Mouse (Mus musculus) yolk sac, embryonic 10.5 days (tissue): ENCODE results near the gene Gm14226.
"Not testable (repeated sequence)": the region's sequence is repeated elsewhere in the genome, so short reads cannot be mapped to it uniquely, and the experiment has no call there.

Experiments used
- DNase-seq: peaks from one replicate; pipeline ENCODE4 v3.0.0-alpha.2; 2017; ENCODE audit warnings: low spot score

Gm14226 gene

DNA sequence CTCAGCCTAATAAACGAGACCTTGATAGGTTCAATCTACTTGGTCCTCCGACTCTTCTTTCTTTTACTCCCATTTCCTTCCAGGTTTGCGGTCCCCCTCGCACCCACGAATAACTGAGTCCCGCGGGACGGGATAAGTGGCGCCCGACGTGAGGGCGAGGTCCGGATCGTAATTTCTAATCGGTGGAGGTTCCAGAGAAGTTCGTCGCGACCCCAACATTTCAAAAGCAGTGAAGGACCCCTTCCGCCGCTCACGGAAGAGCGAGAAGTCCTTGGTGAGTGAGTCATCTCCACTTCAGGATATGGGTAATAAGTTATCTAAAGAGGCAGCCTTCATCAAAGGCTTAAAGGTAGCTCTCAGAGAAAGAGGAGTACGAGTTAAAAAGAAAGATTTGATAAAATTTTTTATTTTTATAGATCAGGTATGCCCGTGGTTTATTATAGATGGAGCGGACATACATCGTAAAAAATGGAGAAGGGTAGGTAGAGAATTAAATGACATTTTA is at the start of gene Gm14226:
TSS of gene Gm14226 (plus strand) at position 16 of the 505 bp plus-strand sequence.
- DNase-seq, result not testable (repeated sequence)

DNA sequence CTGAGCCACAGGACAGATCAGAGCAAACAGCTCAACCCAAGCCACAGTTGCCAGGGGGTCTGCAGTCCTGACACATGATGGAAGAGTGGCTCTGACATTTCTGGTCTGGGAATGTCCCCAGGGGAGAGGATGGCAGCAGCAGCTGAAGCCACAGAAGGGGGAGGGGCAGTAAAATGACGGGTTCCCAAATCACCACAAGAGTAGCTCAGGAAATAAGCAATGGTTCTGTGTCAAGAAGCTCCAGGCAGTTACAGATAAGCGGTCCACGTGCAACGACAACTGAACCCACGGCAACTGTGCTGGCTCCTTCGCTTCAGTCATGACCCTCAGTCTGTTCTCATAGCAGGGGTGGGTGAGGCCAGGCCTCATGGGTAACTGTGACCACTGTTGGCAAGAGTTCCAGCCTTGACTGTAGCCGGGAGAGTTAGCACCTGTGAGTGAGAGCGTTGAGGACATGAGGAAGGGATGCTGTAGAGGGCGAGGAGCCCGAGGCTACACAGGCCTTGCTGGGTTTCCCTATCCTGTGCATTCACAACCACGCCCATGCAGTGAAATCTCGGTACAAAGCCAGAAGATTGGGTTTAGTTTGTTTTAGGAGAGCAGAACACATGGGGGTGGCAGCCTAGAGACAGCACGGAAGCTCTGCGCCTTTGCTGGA is 48.2 kb upstream of the Gm14226 start:
- DNase-seq, result not testable (repeated sequence)

DNA sequence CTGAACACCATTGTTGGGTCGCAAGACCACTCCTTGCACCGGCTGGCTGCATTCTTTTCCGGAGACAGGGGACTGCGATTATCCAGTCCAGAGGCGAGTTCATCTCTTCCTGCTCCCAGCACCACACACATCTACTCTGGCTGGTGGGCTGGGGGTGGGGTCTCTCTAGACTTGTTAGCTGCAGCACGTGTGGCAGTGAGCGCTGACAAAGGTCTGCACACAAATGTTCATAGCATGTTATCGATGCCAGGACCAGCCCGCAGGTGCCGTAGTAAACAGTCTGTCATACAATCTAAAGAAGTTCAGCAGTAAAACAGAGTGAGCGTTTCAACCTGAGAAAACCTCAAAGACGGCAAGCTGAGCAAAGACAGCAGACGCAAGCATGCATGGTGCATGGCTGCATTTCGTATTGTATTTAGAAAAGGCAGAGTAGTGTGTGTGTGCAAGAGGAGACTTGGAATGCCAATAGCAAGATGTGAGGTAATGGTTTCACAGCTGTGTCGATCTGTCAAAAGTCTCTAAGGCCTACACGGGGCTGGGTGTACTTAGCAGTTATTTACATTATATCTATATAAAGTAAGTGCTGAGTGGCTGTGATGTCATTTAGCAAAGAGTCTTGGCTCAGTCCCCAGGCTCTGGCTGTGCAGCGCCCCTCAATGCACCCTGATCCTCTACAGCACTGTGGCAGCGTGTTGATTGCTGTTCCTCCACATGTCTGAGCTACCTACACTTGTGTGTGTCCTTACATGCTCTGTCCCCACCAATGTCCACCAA is 46.0 kb upstream of the Gm14226 start:
- no peak for DNase-seq

DNA sequence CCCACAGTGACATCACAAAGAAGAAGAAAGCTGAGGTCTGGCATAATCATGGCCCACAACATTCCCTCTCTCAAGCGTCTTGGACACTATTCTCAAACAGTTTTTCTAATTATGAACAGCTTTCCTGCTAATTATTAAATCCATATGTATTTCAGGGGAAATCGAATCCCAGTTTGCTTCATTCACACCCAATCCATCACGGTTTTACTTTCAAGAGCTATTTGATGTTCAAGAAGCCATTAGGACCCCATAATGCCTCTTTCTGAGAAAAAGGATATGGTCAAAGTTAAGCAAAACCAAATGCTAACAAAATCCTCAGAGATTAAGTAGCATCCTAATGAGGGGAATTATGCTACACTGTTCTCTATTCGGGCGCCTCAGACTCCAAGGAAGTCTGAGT is 45.1 kb upstream of the Gm14226 start:
- no peak for DNase-seq

DNA sequence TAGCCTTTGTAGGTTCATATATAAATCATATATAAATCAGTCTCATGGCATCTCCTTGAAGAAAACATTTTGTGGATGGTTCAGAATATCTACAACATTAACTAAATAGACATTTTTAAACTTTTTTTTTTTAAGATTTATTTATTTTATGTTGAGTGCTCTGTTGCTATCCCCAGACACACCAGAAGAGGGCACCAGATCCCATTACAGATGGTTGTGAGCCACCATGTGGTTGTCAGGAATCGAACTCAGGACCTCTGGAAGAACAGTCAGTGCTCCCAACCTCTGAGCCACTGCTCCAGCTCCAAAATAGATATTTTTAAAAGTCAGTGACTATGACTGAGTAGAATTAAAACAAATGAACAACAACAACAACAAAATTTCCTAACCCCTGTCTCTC is 31.5 kb upstream of the Gm14226 start:
- no peak for DNase-seq

DNA sequence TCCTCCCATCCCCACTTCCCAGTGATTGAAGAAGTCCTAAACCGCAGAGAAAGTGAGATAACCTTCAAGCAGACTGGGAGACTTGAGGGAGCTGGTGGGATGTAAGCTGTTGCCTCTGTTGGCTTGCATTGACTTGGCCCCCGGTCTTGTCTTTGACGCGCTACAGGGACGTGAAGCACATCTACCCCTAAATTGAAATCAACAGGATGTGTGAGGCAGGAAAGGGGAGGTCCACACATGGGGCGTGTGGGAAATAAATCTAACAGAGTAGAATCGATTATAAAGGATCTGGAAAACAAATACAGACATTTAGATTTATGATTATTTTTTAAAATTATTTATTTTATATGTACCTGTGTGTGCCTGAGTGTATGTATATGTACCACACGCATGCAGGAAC is 26.7 kb upstream of the Gm14226 start:
- no peak for DNase-seq

DNA sequence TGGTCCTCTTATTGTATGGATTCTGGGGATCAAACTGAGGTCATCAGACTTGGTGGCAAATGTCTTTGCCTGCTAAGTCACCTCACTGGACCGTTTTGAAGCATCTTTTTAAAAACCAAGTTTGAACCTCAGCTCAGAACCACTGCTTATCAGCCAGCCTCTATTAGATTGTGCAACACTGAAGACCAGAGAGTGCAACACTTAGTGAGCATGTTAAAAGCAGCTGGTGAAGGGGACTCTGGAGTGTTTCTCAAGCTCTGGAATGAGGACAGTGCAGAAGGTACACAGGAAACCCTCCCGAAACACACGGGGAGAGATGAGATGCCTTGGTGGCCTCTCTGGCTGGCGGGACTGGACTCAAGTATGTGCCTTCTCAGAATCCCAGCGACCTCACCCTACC is 26.0 kb upstream of the Gm14226 start:
- no peak for DNase-seq

DNA sequence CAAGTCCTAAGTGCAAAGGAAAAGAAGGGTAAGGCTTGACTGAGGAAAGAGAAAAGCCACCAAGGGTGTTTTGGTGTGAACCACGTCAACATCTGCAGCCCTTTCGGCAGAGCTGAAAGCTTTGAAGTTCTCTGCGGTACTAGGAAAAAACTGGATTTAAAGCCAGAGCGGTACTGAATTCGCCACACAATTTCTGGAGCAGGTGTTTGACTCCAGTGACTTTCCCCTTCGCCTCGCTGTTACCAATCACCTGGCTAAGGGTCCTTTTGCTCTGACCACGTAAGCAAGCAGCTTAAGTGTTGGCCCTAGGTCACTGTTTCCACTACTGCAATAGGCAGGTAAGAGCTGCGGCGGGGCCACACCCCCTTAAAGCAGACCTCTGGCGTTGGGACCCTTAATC is 12.6 kb upstream of the Gm14226 start:
- no peak for DNase-seq

DNA sequence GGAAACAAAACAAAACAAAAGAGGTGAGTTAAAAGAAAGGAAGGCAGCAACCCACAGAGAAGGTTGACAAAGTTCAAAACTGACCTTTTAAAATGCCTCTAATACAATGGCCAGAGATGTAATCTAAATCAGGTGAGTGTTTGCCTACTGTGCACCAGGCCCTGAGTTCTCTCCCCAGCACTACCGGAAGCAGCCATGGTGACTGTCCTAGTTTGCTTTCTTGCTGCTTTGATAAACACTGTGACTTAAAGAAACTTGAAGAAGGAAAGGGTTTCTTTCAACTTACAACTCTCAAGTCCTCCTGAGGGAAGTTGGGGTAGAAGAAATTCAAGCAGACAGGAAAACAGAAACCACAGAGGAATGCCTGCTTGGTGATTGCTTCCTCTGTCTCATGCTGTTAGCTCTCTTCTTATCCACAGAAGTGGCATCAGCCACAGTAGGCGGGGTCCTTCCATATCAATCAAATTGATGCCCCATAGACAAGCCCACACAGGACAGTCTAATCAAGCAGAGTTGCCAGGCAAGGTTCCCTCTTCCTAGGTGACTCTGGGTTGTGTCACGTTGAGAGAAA is 6.9 kb upstream of the Gm14226 start:
- no peak for DNase-seq

DNA sequence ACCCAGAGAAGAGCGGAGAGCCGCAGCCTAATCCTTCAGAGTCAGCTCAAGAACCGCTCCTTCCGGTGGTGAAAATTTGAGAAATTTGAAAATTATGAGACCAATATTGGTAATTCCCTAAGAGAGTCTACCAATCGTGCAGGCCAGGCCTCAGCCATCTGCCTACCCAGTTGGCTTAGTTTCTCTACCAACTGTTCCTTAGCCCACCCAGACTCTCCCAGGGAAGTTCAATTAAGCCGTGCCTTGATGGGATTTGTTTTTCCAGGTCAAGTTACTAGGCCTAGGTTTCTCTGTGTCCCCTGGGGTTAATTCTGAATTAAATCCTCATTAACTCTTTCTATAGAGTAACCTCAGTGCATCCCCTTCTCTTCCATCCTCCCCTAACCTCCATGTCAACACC is 5.1 kb upstream of the Gm14226 start:
- DNase-seq, result no peak

DNA sequence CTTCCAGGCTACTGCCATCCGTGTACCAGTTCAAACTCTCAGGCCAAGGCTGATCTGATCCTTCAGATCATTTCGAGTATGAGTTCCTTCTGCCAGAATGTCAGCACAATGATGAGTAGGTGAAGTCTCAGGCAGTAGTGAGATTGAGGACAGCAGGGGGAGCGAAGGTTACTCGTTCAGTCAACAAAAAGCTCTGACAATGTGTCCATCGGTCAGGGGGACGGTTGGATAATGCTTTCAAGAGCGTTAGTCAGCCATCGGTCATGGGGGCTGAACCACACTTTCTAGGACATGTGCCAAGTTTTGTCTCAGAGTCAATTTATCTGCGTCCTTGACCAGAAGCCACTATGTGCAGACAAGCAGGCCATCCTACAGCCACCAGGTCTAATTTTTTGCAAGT is 1.3 kb upstream of the Gm14226 start:
- DNase-seq, result not testable (repeated sequence)

DNA sequence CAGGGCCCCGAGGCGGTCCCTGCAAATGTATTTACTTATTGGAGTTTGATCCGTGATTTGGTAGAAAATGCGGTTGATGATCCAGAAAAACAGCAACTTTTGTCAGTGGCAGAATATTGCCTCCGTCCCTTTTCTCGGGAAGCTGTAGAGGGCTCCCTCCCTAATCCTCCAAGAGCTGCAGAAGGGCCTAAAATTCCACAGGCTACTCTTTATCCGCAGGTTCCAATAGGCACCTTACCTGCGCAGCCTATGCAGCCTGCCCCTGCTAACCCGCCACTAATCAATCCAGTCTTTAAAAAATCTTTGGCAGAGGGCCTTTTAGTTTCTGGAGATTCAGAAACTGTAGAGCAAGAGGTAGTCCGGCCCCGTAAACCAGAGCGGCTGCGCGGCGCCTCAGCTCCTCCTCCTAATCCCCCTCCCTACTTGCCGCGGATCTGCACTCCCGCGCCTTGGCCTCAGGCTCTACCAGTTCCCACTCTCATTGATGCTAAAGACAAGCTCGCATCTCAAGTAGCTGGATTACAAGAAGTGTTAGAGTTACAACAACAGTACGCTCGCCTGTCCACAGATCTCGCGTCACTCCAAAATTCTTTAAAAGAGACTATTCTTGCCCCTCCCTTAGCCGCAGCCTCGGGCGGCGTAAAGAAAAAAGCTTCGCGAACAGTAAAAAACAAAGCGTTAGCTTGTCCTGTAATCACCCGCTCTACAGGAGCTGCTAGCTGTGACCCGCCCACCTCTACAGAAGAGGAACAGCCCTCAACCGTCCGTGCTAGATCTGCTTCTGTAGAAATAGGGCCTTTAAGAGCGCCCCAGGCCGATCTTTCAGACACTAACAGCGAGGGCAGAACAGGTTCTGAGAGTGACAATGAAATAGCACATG is 936 bp downstream of the Gm14226 start:
- peak; percentile 83 for DNase-seq

DNA sequence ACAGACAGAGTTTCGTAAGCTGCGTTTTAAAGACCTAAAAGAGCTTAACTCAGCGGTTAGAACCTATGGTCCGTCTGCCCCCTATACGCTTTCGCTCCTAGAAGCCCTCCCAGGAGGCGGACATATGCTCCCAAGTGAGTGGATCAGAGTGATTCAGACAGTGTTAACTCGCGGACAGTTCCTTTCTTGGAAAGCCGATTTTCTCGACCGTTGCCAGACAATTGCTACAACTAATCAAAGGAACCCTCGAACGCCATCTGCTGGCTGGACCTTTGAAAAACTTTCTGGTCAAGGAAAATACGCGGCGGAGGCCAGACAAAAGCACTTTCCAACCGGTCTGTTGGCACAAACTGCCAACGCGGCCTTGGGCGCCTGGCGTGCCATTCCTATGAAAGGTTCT is 1.6 kb downstream of the Gm14226 start:
- peak; percentile 86 for DNase-seq

DNA sequence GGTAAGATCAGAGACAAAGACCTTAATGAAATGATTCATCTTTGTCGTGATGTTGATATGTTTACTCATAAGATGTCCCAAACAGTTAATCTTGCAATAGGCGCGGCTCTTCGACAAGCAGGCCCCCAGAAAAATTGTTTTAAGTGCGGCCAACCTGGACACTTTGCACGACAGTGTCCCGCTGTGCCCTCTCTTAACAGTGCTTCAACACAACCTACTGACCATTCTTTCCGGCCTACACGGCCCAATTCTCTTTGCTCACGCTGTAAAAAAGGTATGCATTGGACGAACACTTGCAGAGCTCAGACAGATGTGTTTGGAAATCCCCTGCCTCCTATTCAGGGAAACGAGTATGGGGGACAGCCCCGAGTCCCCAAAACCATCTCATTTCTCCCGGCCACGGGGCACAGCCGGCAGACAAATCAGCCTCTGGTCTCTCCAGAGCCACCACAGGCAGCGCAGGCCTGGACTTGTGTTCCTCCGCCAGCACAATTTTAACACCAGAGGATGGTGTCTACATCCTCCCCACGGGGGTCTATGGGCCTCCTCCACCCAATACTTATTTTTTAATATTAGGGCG is 2.3 kb downstream of the Gm14226 start:
- DNase-seq, result not testable (repeated sequence)

DNA sequence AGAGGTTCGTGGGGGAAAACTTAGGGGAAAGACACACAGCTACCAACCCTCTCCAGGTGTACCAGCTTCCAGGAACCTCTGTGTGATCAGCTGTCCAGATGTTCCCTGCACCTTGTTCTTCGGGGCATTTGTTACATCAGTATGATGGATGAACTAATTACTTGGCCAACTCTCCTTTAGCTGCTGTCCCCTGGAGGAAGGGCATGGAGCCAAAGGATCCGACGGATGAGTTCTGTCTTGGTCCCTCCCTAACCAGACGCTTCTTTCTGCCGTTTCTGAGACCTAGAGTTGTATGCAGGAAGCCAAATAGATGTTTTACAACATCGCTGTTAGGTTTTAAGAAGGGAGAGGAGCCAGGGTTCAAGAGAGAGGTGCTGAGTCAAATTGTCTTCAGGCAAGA is 12.8 kb downstream of the Gm14226 start:
- DNase-seq, result no peak

DNA sequence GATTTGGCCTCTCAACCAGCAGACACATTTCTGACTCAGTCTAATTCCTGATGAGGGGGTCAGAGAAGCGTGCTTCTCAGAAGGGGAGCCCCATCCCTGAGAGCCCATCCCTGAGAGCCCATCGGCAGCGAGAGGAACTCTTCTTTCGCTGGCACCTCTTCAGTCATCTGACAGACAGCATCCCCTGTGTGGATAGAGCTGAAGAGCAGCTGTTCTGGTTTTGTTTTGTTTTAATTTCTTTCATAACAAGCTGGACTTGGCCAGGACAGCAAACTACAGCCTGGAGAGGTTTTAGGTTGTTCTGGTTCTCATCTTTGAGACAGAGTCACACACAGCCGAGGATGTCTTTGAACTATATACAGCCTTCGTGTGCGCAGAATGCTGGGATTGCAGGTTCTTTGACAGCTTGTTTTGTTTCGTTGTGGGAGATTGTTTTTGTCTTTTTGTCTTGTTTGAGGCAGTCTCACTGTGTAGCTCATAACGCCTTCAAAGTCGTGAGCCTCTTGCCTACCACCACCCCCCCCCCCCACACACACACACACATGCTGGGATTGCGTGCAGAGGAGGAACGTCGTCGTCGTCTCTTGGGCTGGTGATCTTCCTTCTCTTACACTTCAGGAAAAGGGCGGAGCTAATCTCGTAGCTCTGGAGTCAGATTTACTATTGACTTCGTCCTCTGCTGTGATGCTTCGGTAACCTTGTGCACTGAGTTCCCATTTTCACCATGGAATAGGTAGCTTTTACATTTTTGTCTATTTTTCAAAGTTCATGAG is 15.1 kb downstream of the Gm14226 start:
- DNase-seq, result no peak

DNA sequence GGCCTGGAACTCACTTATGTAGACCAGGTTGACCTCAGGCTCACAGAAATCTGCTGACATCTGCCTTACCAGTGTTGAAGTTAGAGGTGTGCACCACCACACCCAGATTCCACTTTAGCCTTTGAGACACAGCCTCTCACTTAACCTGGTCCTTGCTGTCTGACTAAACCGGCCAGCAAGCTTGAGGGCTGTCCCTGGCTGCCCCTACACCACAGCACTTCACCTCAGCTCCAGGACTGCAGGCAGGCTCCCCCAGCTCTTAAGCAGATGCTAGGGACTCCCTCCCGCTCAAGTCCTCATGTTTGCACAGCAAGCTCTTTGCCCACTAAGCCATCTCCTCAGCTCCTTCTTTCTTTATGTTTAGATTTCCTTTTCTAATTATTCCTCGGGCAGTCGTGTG is 21.9 kb downstream of the Gm14226 start:
- DNase-seq, result no peak

DNA sequence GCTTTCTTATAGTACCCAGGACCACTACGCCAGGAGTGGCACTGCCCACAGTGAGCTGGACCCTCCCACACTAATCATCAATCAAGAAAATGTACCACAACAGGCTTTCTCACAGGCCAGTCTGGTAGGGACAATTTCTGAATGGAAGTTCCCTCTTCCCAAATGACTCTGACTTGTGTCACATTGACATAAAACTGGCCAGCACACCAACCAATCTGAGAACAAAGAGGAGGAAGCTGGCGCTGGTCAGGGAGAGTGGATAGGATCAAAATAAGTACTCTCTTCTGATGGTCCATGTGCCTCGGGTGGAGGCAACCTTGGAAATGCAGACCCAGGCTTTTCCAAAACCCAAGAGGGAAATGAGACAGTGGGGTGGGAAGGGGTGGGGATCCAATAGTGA is 26.5 kb downstream of the Gm14226 start:
- no peak for DNase-seq

DNA sequence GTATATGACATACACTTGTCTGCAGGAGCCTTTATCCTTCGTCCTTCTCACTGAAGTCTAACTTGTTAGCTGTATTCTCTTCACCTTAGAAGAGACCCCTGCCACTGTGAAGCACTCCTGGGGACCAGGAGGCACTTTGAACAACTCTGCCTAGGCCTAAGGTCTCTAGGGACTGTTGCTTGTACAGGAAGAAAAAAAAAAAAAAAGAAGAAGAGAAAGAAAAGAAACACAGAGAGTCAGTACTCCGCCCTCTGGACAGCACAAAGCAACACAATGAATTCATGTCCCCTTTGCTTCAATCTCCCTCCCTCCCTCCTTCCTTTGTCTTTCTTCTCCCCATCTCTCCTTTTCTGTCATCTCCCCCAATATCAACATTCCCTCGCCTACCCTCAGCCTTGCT is 27.0 kb downstream of the Gm14226 start:
- DNase-seq, result no peak

DNA sequence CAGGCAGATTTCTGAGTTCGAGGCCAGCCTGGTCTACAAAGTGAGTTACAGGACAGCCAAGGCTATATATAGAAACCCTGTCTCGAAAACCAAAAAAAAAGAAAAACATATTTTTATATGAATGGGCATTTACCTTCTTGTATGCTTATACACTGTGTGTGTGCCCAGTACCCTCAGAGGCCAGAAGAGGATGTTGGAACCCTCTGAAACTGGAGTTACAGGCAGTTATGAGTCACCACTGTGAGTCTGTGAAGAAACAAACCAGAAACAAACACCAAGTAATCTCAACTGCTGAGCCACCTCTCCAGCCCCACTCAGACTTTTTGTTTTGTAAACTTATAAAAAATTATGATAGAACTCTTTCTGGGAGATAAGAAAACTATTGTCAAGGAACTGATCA is 28.7 kb downstream of the Gm14226 start:
- no peak for DNase-seq
